Mouse (Mus musculus) hindbrain, embryonic 11.5 days (tissue): ENCODE results near the gene Gramd1b. TPM values are rescaled to one million over a fixed set of nuclear protein-coding genes. Genes with fewer than 3 reads are reported as not detected.
A peak's percentile ranks its signal among the peaks of the same experiment; 100 is the strongest.

Experiments used
- ATAC-seq: fragments of 200-750 bp; cut with Nextera tagmentation; 2 replicates; pipeline ENCODE4 v1.8.0; 2017; ENCODE audit warnings: mild to moderate bottlenecking, moderate TSS enrichment, moderate library complexity; ENCODE audit not compliant: low FRiP score
- DNase-seq: peaks from one replicate; pipeline ENCODE4 v3.0.0-alpha.2; 2015; ENCODE audit warnings: low spot score
- H3K27ac ChIP-seq: fragments of 300-500 bp; sonication (generic); 2 replicates; pipeline ENCODE4 v1.5.1; 2014; ENCODE audit warnings: mild to moderate bottlenecking, low read depth, low read length
- H3K27me3 ChIP-seq: fragments of 300-500 bp; sonication (generic); 2 replicates; pipeline ENCODE4 v1.6.1; 2014; ENCODE audit warnings: mild to moderate bottlenecking, low read length, moderate library complexity, mixed read lengths; ENCODE audit not compliant: control insufficient read depth, insufficient read depth
- H3K36me3 ChIP-seq: fragments of 300-500 bp; sonication (generic); 2 replicates; pipeline ENCODE4 v1.6.1; 2014; ENCODE audit warnings: mild to moderate bottlenecking, low read length, moderate library complexity, mixed read lengths; ENCODE audit not compliant: control insufficient read depth, insufficient read depth
- H3K4me1 ChIP-seq: fragments of 300-500 bp; sonication (generic); replicated peaks from 2 replicates; pipeline ENCODE4 v1.6.1; 2014; ENCODE audit warnings: low read length, mixed read lengths; ENCODE audit not compliant: control insufficient read depth, insufficient read depth
- H3K4me2 ChIP-seq: fragments of 300-500 bp; sonication (generic); replicated peaks from 2 replicates; pipeline ENCODE4 v1.6.1; 2014; ENCODE audit warnings: mild to moderate bottlenecking, low read depth, low read length
- H3K4me3 ChIP-seq: fragments of 300-500 bp; sonication (generic); 2 replicates; pipeline ENCODE4 v1.5.1; 2014; ENCODE audit warnings: low read depth, low read length
- H3K9ac ChIP-seq: fragments of 300-500 bp; sonication (generic); 2 replicates; pipeline ENCODE4 v1.6.1; 2014; ENCODE audit warnings: low read depth, low read length
- H3K9me3 ChIP-seq: fragments of 300-500 bp; sonication (generic); 2 replicates; pipeline ENCODE4 v1.6.1; 2016; ENCODE audit warnings: low read length; ENCODE audit not compliant: control insufficient read depth
- WGBS: fragments of 180-500 bp; shearing (Covaris S2); extraction: QIAGEN DNeasy Blood & Tissue Kit; methylation state at CpG from one replicate; pipeline ENCODE4 v1.1.7; 2014; 5-methylcytosine and 5-hydroxymethylcytosine counted together
- polyA plus RNA-seq: library from polyadenylated mRNA; unstranded; fragments of >200 nt; fragmentation: Nextera tagmentation; extraction: Ambion mirVana; gene quantifications from 2 replicates; pipeline ENCODE4 v1.2.1, GENCODE M21; 2014

Gramd1b gene
- polyA plus RNA-seq, 1 experiment from 2014 or later: 5.1 TPM

- no peaks in the 10 kb centered on the region for H3K4me1 ChIP-seq
- no peak overlapping the region for H3K4me3 ChIP-seq
- H3K9ac ChIP-seq: no peak overlapping the region
- no peak overlapping the region for H3K4me2 ChIP-seq
- H3K27me3 ChIP-seq: no peaks in the 10 kb centered on the region
- ATAC-seq (0 out of 2 replicates have a peak, but pooled peaks have one; percentile 5), DNase-seq (peak; percentile 81)
- no peaks in the 10 kb centered on the region for H3K9me3 ChIP-seq
- no peak overlapping the region for H3K27ac ChIP-seq
- 60% methylated on average over 9 of the region's 9 CpGs for WGBS
- H3K36me3 ChIP-seq: no peaks in the 10 kb centered on the region
Observed at GRCm38 (mm10) chr9:40333649-40334396, 197.4 kb downstream of the Gramd1b start.

DNA sequence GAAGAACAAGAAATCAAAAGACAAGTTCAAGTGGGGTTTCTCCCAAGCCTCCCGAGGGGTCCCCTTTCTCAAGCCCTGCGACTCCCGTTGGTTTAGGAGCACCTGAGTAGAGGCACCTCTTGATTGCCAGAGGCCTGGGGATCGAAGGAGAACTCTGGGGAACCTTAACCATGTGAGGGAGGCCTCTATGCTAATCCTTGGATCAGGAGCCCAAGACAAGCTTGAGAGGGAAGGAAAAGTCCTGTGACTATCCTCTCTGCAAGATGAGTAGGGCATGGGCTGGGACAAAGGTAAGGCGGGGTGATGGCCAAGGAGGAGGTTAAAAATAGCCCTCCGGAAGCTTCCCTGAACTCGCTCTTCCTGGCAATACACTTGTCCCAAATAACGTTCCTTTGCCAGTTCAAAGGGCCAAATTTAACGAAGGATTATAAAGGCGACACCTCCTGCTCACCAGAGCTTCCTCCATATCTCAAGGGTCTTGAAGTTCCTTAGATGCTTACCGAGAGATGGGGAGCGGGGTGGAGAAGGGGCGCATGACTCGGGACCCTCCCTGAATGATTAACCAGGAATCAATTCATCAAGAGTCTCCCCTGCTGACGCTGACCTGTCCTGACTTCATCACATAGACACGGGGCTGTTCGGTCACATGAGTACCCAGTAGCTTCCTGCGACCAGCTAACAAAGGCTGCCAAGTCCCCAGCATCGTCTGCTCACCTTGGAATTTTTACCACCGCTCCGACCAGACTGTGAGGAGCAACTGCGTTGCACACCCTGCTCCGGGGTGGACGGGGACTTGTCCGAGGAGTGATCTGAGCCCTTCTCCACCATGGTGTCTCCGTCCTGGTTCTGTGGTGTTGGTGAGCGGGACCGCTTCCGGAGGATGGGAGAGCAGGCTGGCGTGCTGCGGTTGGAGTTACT lies 198.2 kb downstream of the Gramd1b start:
- Histone ChIP-seq H3K9me3 (no peaks in the 10 kb centered on the region), H3K9ac (no peak overlapping the region), H3K4me3 (no peak overlapping the region), H3K27me3 (no peaks in the 10 kb centered on the region), H3K4me2 (no peak overlapping the region), H3K4me1 (no peaks in the 10 kb centered on the region), H3K27ac (no peak overlapping the region), H3K36me3 (no peaks in the 10 kb centered on the region)
- 81% methylated on average over 31 of the region's 31 CpGs for WGBS
- no peak for DNase-seq
- ATAC-seq: 0 out of 2 replicates have a peak, but pooled peaks have one; percentile 6

- Histone ChIP-seq H3K27me3 (no peaks in the 10 kb centered on the region), H3K4me3 (no peak overlapping the region), H3K9me3 (no peaks in the 10 kb centered on the region), H3K36me3 (no peaks in the 10 kb centered on the region), H3K4me2 (no peak overlapping the region), H3K27ac (no peak overlapping the region), H3K4me1 (no peaks in the 10 kb centered on the region), H3K9ac (no peak overlapping the region)
- ATAC-seq (no peak), DNase-seq (no peak)
- 93% methylated on average over 4 of the region's 4 CpGs for WGBS
Observed at GRCm38 (mm10) chr9:40332326-40332725, 198.9 kb downstream of the Gramd1b start.

GRCm38 (mm10) chr9:40331411-40332286 lies 199.5 kb downstream of the Gramd1b start:
- no peak overlapping the region for H3K4me3 ChIP-seq
- no peaks in the 10 kb centered on the region for H3K36me3 ChIP-seq
- no peaks in the 10 kb centered on the region for H3K4me1 ChIP-seq
- ATAC-seq: no peak
- no peak for DNase-seq
- no peak overlapping the region for H3K27ac ChIP-seq
- no peaks in the 10 kb centered on the region for H3K27me3 ChIP-seq
- WGBS: 90% methylated on average over 15 of the region's 15 CpGs
- no peak overlapping the region for H3K9ac ChIP-seq
- no peaks in the 10 kb centered on the region for H3K9me3 ChIP-seq
- H3K4me2 ChIP-seq: no peak overlapping the region

- H3K27me3 ChIP-seq: no peaks in the 10 kb centered on the region
- H3K27ac ChIP-seq: no peak overlapping the region
- no peak overlapping the region for H3K4me2 ChIP-seq
- DNase-seq (peak; percentile 91), ATAC-seq (peak; percentile 84)
- no peak overlapping the region for H3K9ac ChIP-seq
- H3K9me3 ChIP-seq: no peaks in the 10 kb centered on the region
- 56% methylated on average over 18 of the region's 19 CpGs for whole genome bisulfite sequencing
- H3K4me1 ChIP-seq: no peaks in the 10 kb centered on the region
- no peaks in the 10 kb centered on the region for H3K36me3 ChIP-seq
- H3K4me3 ChIP-seq: no peak overlapping the region
Observed at GRCm38 (mm10) chr9:40330609-40331382, 200.4 kb downstream of the Gramd1b start.

GRCm38 (mm10) chr9:40326260-40326915 lies 204.8 kb downstream of the Gramd1b start:
- Histone ChIP-seq H3K4me2 (no peak overlapping the region), H3K36me3 (no peaks in the 10 kb centered on the region), H3K4me1 (no peaks in the 10 kb centered on the region), H3K4me3 (no peak overlapping the region), H3K9ac (no peak overlapping the region), H3K27ac (no peak overlapping the region), H3K27me3 (no peaks in the 10 kb centered on the region), H3K9me3 (no peaks in the 10 kb centered on the region)
- WGBS: 64% methylated on average over 7 of the region's 7 CpGs
- DNase-seq (no peak), ATAC-seq (no peak)

- Histone ChIP-seq H3K4me1 (no peaks in the 10 kb centered on the region), H3K27ac (no peak overlapping the region), H3K36me3 (no peaks in the 10 kb centered on the region), H3K9me3 (no peaks in the 10 kb centered on the region), H3K4me3 (no peak overlapping the region), H3K27me3 (no peaks in the 10 kb centered on the region), H3K4me2 (no peak overlapping the region), H3K9ac (no peak overlapping the region)
- DNase-seq: no peak
- WGBS: 97% methylated on average over 6 of the region's 6 CpGs
- no peak for ATAC-seq
Observed at GRCm38 (mm10) chr9:40324826-40325225, 206.4 kb downstream of the Gramd1b start.
